Mouse (Mus musculus) CD4-positive, CD25-positive, alpha-beta regulatory T cell (primary cell): ENCODE results near the gene Dynlt1b. TPM values are rescaled to one million over a fixed set of nuclear protein-coding genes. Genes with fewer than 3 reads are reported as not detected.

Experiments
- polyA plus RNA-seq: library from polyadenylated mRNA; unstranded; fragments of 100-300 nt; shearing (Covaris generic); gene quantifications from one replicate; pipeline ENCODE4 v1.2.1, GENCODE M21; 2017

Dynlt1b gene
- polyA plus RNA-seq: 165 TPM

GRCm38 (mm10) chr17:6429945-6430344 lies at the start of gene Dynlt1b:
Gene Dynlt1b (plus strand): TSS chr17:6430112.

Other genes starting within 250 kb of the Dynlt1b start
- 19.0 TPM for gene Tmem181a, start 173.3 kb upstream of the Dynlt1b start, polyA plus RNA-seq
- 11.3 TPM for gene Dynlt1a, start 112.6 kb upstream of the Dynlt1b start, polyA plus RNA-seq
- gene Dynlt1c, start 171.6 kb downstream of the Dynlt1b start, polyA plus RNA-seq: 38.8 TPM
- gene Dynlt1f, start 225.8 kb downstream of the Dynlt1b start, polyA plus RNA-seq: 56.0 TPM
- 1.3 TPM for gene Sytl3, start 229.0 kb downstream of the Dynlt1b start, polyA plus RNA-seq